Mouse (Mus musculus) stomach, embryonic 16.5 days (tissue): ENCODE results near the gene Rsad2. TPM values are rescaled to one million over a fixed set of nuclear protein-coding genes. Genes with fewer than 3 reads are reported as not detected.

Experiments used
- ATAC-seq: fragments of 200-750 bp; cut with Nextera tagmentation; 2 replicates; pipeline ENCODE4 v1.8.0; 2017; ENCODE audit warnings: moderate number of reproducible peaks, moderate TSS enrichment; ENCODE audit not compliant: insufficient read depth, low FRiP score
- H3K27ac ChIP-seq: fragments of 300-500 bp; sonication (generic); 2 replicates; pipeline ENCODE4 v1.5.1; 2014; ENCODE audit warnings: low read length
- H3K27me3 ChIP-seq: fragments of 300-500 bp; sonication (generic); 2 replicates; pipeline ENCODE4 v1.6.1; 2014; ENCODE audit warnings: low read length, control low read depth, mixed read lengths; ENCODE audit not compliant: control insufficient read depth, insufficient read depth
- H3K36me3 ChIP-seq: fragments of 300-500 bp; sonication (generic); 2 replicates; pipeline ENCODE4 v1.6.1; 2014; ENCODE audit warnings: low read length; ENCODE audit not compliant: control insufficient read depth, insufficient read depth
- H3K4me1 ChIP-seq: fragments of 300-500 bp; sonication (generic); 2 replicates; pipeline ENCODE4 v1.6.1; 2014; ENCODE audit warnings: low read length, control low read depth, mixed read lengths; ENCODE audit not compliant: control insufficient read depth, insufficient read depth
- H3K4me2 ChIP-seq: fragments of 300-500 bp; sonication (generic); 2 replicates; pipeline ENCODE4 v1.6.1; 2014; ENCODE audit warnings: low read depth, low read length, mixed read lengths
- H3K4me3 ChIP-seq: fragments of 300-500 bp; sonication (generic); replicated peaks from 2 replicates; pipeline ENCODE4 v1.5.1; 2014; ENCODE audit warnings: mild to moderate bottlenecking, low read length
- H3K9ac ChIP-seq: fragments of 300-500 bp; sonication (generic); 2 replicates; pipeline ENCODE4 v1.6.1; 2014; ENCODE audit warnings: low read length
- H3K9me3 ChIP-seq: fragments of 300-500 bp; sonication (generic); replicated peaks from 2 replicates; pipeline ENCODE4 v1.6.1; 2016; ENCODE audit warnings: low read length, control low read depth; ENCODE audit not compliant: control insufficient read depth
- WGBS: fragments of 180-500 bp; shearing (Covaris S2); extraction: QIAGEN DNeasy Blood & Tissue Kit; methylation state at CpG from one replicate; pipeline ENCODE4 v1.1.7; 2014; 5-methylcytosine and 5-hydroxymethylcytosine counted together
- microRNA-seq: library from miRNA; unstranded; fragments of <30 nt; microRNA quantifications from one replicate; pipeline ENCODE4, GENCODE M21; 2016
- polyA plus RNA-seq: library from polyadenylated mRNA; unstranded; fragments of >200 nt; fragmentation: Nextera tagmentation; extraction: Ambion mirVana; gene quantifications from 2 replicates; pipeline ENCODE4 v1.2.1, GENCODE M21; 2015

The Rsad2 gene
- polyA plus RNA-seq, 1 experiment from 2014 or later: 1.2 TPM

DNA sequence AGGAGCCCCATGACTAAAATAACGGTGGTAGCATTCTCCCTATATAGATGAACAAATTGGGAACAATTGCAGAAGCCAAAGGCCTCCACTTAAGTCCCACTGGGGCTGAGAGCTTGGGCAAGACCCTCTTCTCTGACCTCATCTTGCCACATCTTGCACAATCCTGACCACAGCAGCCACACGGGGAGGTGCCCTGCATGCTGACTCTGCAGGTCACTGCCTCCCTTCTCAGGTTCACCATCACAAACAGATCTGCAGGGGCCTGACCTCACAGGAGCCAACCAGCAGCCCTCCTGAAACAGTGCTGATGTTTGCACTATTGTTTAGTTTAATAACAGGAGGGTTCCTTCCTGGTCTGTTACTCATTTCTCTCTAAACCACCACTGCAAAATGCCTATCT, 57.7 kb downstream of the Rsad2 start:
- Histone ChIP-seq H3K4me2 (no peak overlapping the region), H3K9me3 (no peaks in the 10 kb centered on the region), H3K4me1 (peaks cover 7% of the 10 kb centered on the region; the same call in 1 of the 2 replicates), H3K27me3 (no peaks in the 10 kb centered on the region), H3K36me3 (no peaks in the 10 kb centered on the region; the same call in 1 of the 2 replicates), H3K9ac (no peak overlapping the region), H3K4me3 (no peak overlapping the region), H3K27ac (no peak overlapping the region)
- ATAC-seq: no peak
- 46% methylated on average over 2 of the region's 2 CpGs for WGBS

DNA sequence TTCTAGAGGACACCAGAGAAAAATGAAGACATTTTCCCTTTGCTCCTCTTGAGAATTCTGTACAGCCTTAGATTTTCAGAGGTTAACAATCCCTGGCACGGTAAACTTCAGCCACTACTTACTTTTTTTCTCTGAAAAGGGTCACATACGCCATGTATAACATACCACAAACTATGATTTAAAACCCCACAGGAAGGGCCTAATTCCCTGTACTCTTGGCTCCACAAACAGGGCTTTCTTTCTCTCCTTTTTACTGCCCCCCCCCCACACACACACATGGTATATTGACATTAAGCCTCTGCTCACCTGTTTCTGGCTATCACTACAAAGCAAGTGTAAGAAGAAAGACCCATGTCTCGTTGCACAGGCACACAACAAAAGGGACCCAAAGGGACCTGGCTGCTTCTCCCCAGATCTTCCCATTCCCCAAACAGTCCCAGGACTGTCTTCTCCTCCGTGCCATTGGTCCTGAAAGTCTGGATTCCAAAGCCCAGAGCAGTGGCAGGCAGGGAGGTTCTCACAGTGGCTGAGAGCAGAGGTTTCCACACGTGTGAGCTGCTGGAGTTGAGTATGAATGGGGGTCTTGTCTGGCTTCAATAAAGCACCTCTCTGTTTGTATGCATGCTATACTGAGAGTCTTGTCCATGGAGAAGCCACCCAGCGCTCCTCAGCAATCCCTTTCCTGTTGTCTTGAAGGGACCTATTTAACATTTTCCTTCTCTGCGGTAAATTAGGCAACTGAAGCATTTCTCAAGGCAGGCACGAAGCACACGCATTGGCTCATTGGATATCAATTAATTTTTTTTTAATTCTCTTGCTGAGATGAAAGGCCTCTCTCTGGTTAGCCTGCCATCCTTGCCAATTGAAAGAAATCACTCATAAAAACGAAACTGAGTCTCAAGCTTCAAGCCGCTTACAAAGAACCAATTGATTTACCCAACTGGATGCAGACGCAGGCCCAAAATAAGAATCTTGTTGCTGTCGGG, 61.5 kb downstream of the Rsad2 start:
- no peak for ATAC-seq
- no peaks in the 10 kb centered on the region for H3K36me3 ChIP-seq
- H3K9me3 ChIP-seq: no peaks in the 10 kb centered on the region
- no peaks in the 10 kb centered on the region for H3K4me1 ChIP-seq
- H3K4me3 ChIP-seq: no peak overlapping the region
- no peak overlapping the region for H3K9ac ChIP-seq
- H3K4me2 ChIP-seq: no peak overlapping the region
- WGBS: 77% methylated on average over 13 of the region's 13 CpGs
- no peak overlapping the region for H3K27ac ChIP-seq
- no peaks in the 10 kb centered on the region for H3K27me3 ChIP-seq

DNA sequence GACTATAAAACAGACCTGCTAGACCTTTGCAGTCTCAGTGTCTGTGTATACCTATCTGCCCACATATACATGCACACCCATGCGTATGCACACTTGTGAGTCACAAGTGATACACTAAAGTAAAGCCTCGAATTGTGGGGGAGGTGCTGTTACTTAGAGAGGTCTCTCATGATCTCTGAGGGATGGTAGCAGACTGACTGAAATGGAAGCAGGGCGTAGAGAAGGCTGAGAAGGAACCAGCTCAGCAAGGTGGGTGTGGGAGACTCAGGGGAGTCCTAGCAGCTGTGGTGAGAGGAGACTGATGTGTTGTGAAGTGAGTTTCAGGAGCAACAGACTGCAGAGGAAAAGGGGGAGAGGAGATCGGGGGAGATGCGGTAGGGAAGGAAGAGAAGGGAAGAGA, 63.0 kb downstream of the Rsad2 start:
- no peaks in the 10 kb centered on the region for H3K27me3 ChIP-seq
- H3K4me2 ChIP-seq: no peak overlapping the region
- H3K27ac ChIP-seq: no peak overlapping the region
- no peaks in the 10 kb centered on the region; the same call in 1 of the 2 replicates for H3K36me3 ChIP-seq
- no peak overlapping the region for H3K4me3 ChIP-seq
- no peaks in the 10 kb centered on the region for H3K4me1 ChIP-seq
- ATAC-seq: no peak
- 76% methylated on average over 5 of the region's 5 CpGs for WGBS
- H3K9ac ChIP-seq: no peak overlapping the region
- H3K9me3 ChIP-seq: no peaks in the 10 kb centered on the region

Small RNAs within 50 kb of the gene (microRNA-seq; reads per million reads assigned to microRNA genes)
- gene Mir6538: 13.9 reads per million, percentile 36 among the genes with 10 or more reads in this experiment

Other genes with a start within 250 kb of the Rsad2 start
- gene Rnf144a, start 41.2 kb downstream of the Rsad2 start, polyA plus RNA-seq: 18.3 and 19.6 TPM in 2 replicates
- 4.4 and 5.9 TPM in 2 replicates for gene Cmpk2, start 12.8 kb upstream of the Rsad2 start, polyA plus RNA-seq